Mouse (Mus musculus): ENCODE measurements around the gene Mcf2l.

The Mcf2l gene

GRCm38 (mm10) chr8:12874194-12874791 is 687 bp downstream of the Mcf2l start:
- in situ Hi-C loops (cut with MseI, MboI), result no loop called here

- in situ Hi-C loops (cut with MseI, MboI), result no loop called here
Measured at GRCm38 (mm10) chr8:12874971-12875370, 1.4 kb downstream of the Mcf2l start.

- in situ Hi-C loops (cut with MseI, MboI), result no loop called here
Measured at GRCm38 (mm10) chr8:12877126-12877525, 3.5 kb downstream of the Mcf2l start.

GRCm38 (mm10) chr8:12880163-12880562 is 6.6 kb downstream of the Mcf2l start:
- in situ Hi-C loops (cut with MseI, MboI), result no loop called here

GRCm38 (mm10) chr8:12883051-12884004 is 9.7 kb downstream of the Mcf2l start:
- in situ Hi-C loops (cut with MseI, MboI), result no loop called here

GRCm38 (mm10) chr8:12887772-12888435 is 14.3 kb downstream of the Mcf2l start:
- in situ Hi-C loops (cut with MseI, MboI), result no loop called here

GRCm38 (mm10) chr8:12889046-12889598 is 15.5 kb downstream of the Mcf2l start:
- in situ Hi-C loops (cut with MseI, MboI), result no loop called here

- in situ Hi-C loops (cut with MseI, MboI), result no loop called here
Measured at GRCm38 (mm10) chr8:12892882-12893446, 19.4 kb downstream of the Mcf2l start.

GRCm38 (mm10) chr8:12893797-12894578 is 20.4 kb downstream of the Mcf2l start:
- in situ Hi-C loops (cut with MseI, MboI), result no loop called here

GRCm38 (mm10) chr8:12894783-12895534 is 21.4 kb downstream of the Mcf2l start:
- in situ Hi-C loops (cut with MseI, MboI), result no loop called here

GRCm38 (mm10) chr8:12895535-12896150 is 22.0 kb downstream of the Mcf2l start:
- in situ Hi-C loops (cut with MseI, MboI), result no loop called here

GRCm38 (mm10) chr8:12896494-12897373 is 23.1 kb downstream of the Mcf2l start:
- in situ Hi-C loops (cut with MseI, MboI), result no loop called here

- in situ Hi-C loops (cut with MseI, MboI), result no loop called here
Measured at GRCm38 (mm10) chr8:12897815-12898214, 24.2 kb downstream of the Mcf2l start.

GRCm38 (mm10) chr8:12903790-12904415 is 30.3 kb downstream of the Mcf2l start:
- in situ Hi-C loops (cut with MseI, MboI), result no loop called here

GRCm38 (mm10) chr8:12905122-12905521 is 31.5 kb downstream of the Mcf2l start:
- in situ Hi-C loops (cut with MseI, MboI), result no loop called here

- in situ Hi-C loops (cut with MseI, MboI), result no loop called here
Measured at GRCm38 (mm10) chr8:12905599-12906321, 32.2 kb downstream of the Mcf2l start.

- in situ Hi-C loops (cut with MseI, MboI), result no loop called here
Measured at GRCm38 (mm10) chr8:12906597-12906996, 33.0 kb downstream of the Mcf2l start.

GRCm38 (mm10) chr8:12907730-12908129 is 34.1 kb downstream of the Mcf2l start:
- in situ Hi-C loops (cut with MseI, MboI), result no loop called here
